Mouse (Mus musculus) liver, embryonic 12.5 days (tissue): Measurements from ENCODE around the gene Gramd2. TPM values are rescaled to one million over a fixed set of nuclear protein-coding genes. Genes with fewer than 3 reads are reported as not detected.
"Not testable (repeated sequence)": the region's sequence is repeated elsewhere in the genome, so short reads cannot be mapped to it uniquely, and the experiment has no call there.

Experiments
- ATAC-seq: fragments of 200-750 bp; cut with Nextera tagmentation; 2 replicates; pipeline ENCODE4 v1.8.0; 2017; ENCODE audit warnings: moderate number of reproducible peaks, mild to moderate bottlenecking, moderate library complexity
- H3K27ac ChIP-seq: fragments of 300-500 bp; sonication (generic); 2 replicates; pipeline ENCODE4 v1.5.1; 2016; ENCODE audit warnings: mild to moderate bottlenecking
- H3K27me3 ChIP-seq: fragments of 300-500 bp; sonication (generic); replicated peaks from 2 replicates; pipeline ENCODE4 v1.6.1; 2016; ENCODE audit warnings: mild to moderate bottlenecking, moderate library complexity
- H3K36me3 ChIP-seq: fragments of 300-500 bp; sonication (generic); 2 replicates; pipeline ENCODE4 v1.6.1; 2016; ENCODE audit warnings: mild to moderate bottlenecking, moderate library complexity
- H3K4me1 ChIP-seq: fragments of 300-500 bp; sonication (generic); 2 replicates; pipeline ENCODE4 v1.6.1; 2016
- H3K4me2 ChIP-seq: fragments of 300-500 bp; sonication (generic); 2 replicates; pipeline ENCODE4 v1.6.1; 2016; ENCODE audit warnings: mild to moderate bottlenecking, moderate library complexity
- H3K4me3 ChIP-seq: fragments of 300-500 bp; sonication (generic); 2 replicates; pipeline ENCODE4 v1.5.1; 2016; ENCODE audit warnings: mild to moderate bottlenecking, moderate library complexity
- H3K9ac ChIP-seq: fragments of 300-500 bp; sonication (generic); 2 replicates; pipeline ENCODE4 v1.6.1; 2016; ENCODE audit warnings: mild to moderate bottlenecking, moderate library complexity
- H3K9me3 ChIP-seq: fragments of 300-500 bp; sonication (generic); replicated peaks from 2 replicates; pipeline ENCODE4 v1.6.1; 2016; ENCODE audit warnings: mild to moderate bottlenecking, moderate library complexity
- WGBS: fragments of 180-500 bp; shearing (Covaris S2); methylation state at CpG from one replicate; pipeline ENCODE4 v1.1.7; 2016; ENCODE audit not compliant: insufficient replicate concordance; 5-methylcytosine and 5-hydroxymethylcytosine counted together
- polyA plus RNA-seq: library from polyadenylated mRNA; unstranded; fragments of >200 nt; fragmentation: Nextera tagmentation; extraction: Ambion mirVana; gene quantifications from 2 replicates; pipeline ENCODE4 v1.2.1, GENCODE M21; 2016

Gramd2 gene
- polyA plus RNA-seq, 1 experiment from 2014 or later, result 0.04 TPM

- Histone ChIP-seq H3K4me3 (peak overlapping the region; percentile 86), H3K4me1 (peaks cover 24% of the 10 kb centered on the region), H3K9me3 (no peaks in the 10 kb centered on the region), H3K4me2 (peak overlapping the region; percentile 90), H3K27ac (peak overlapping the region; percentile 91), H3K9ac (peak overlapping the region; percentile 81), H3K27me3 (no peaks in the 10 kb centered on the region), H3K36me3 (no peaks in the 10 kb centered on the region)
- WGBS, result 2% methylated on average over 2 of the region's 2 CpGs
- ATAC-seq, result no peak
Observed at GRCm38 (mm10) chr9:59751966-59752365, 72.0 kb downstream of the Gramd2 start.

GRCm38 (mm10) chr9:59755199-59755598 lies 75.3 kb downstream of the Gramd2 start:
- H3K4me3 ChIP-seq, result no peak overlapping the region
- 47% methylated on average over 2 of the region's 2 CpGs for WGBS
- no peak for ATAC-seq
- no peaks in the 10 kb centered on the region for H3K27me3 ChIP-seq
- H3K36me3 ChIP-seq, result no peaks in the 10 kb centered on the region
- H3K9me3 ChIP-seq, result no peaks in the 10 kb centered on the region
- peaks cover 6% of the 10 kb centered on the region for H3K4me1 ChIP-seq
- no peak overlapping the region for H3K4me2 ChIP-seq
- no peak overlapping the region for H3K9ac ChIP-seq
- H3K27ac ChIP-seq, result no peak overlapping the region

GRCm38 (mm10) chr9:59757016-59757415 lies 77.1 kb downstream of the Gramd2 start:
- not testable (repeated sequence) for H3K4me2 ChIP-seq, H3K9me3 ChIP-seq, H3K27me3 ChIP-seq, H3K9ac ChIP-seq, H3K27ac ChIP-seq, H3K36me3 ChIP-seq, H3K4me3 ChIP-seq, H3K4me1 ChIP-seq, ATAC-seq
- 79% methylated on average over 3 of the region's 3 CpGs for WGBS

GRCm38 (mm10) chr9:59760515-59760914 lies 80.6 kb downstream of the Gramd2 start:
- no peak overlapping the region for H3K9ac ChIP-seq
- no peak overlapping the region for H3K27ac ChIP-seq
- H3K9me3 ChIP-seq, result no peaks in the 10 kb centered on the region
- H3K4me1 ChIP-seq, result no peaks in the 10 kb centered on the region
- ATAC-seq, result no peak
- 57% methylated on average over 3 of the region's 3 CpGs for WGBS
- no peak overlapping the region for H3K4me2 ChIP-seq
- H3K36me3 ChIP-seq, result no peaks in the 10 kb centered on the region
- H3K27me3 ChIP-seq, result no peaks in the 10 kb centered on the region
- no peak overlapping the region for H3K4me3 ChIP-seq

- ATAC-seq, H3K27ac ChIP-seq, H3K4me3 ChIP-seq, H3K4me2 ChIP-seq, H3K36me3 ChIP-seq, H3K27me3 ChIP-seq, H3K9me3 ChIP-seq, H3K9ac ChIP-seq, H3K4me1 ChIP-seq: not testable (repeated sequence)
- WGBS, result 79% methylated on average over 12 of the region's 13 CpGs
Observed at GRCm38 (mm10) chr9:59766966-59767461, 87.1 kb downstream of the Gramd2 start.

Other genes starting within 250 kb of the Gramd2 start
- 13.7 and 15.9 TPM in 2 replicates for gene Arih1, start 193.5 kb upstream of the Gramd2 start, polyA plus RNA-seq
- gene Hexa, start 140.6 kb upstream of the Gramd2 start, polyA plus RNA-seq, result 42.4 and 42.5 TPM in 2 replicates
- not detected in 2 replicates for gene Tmem202, start 140.3 kb upstream of the Gramd2 start, polyA plus RNA-seq
- 0.11 TPM in 1 of 2 replicates, not detected in the other for gene Celf6, start 102.2 kb upstream of the Gramd2 start, polyA plus RNA-seq
- gene Parp6, start 62.9 kb upstream of the Gramd2 start, polyA plus RNA-seq, result 6.4 and 7.5 TPM in 2 replicates
- 439 and 489 TPM in 2 replicates for gene Pkm, start 23.8 kb upstream of the Gramd2 start, polyA plus RNA-seq
- 5.0 and 5.7 TPM in 2 replicates for gene Senp8, start 70.6 kb downstream of the Gramd2 start, polyA plus RNA-seq
- gene Myo9a, start 70.8 kb downstream of the Gramd2 start, polyA plus RNA-seq, result 4.9 and 5.0 TPM in 2 replicates